Mouse (Mus musculus) forebrain, embryonic 14.5 days (tissue): ENCODE data around the gene Gns. TPM values are rescaled to one million over a fixed set of nuclear protein-coding genes. Genes with fewer than 3 reads are reported as not detected.

Source experiments
- polyA plus RNA-seq: library from polyadenylated mRNA; unstranded; fragments of >200 nt; fragmentation: Nextera tagmentation; extraction: Ambion mirVana; gene quantifications from 2 replicates; pipeline ENCODE4 v1.2.1, GENCODE M21; 2014

The Gns gene
- polyA plus RNA-seq, 1 experiment from 2014 or later: 27.3 TPM

Other genes with a start within 250 kb of the Gns start
- gene Tbc1d30, start 13.8 kb upstream of the Gns start, polyA plus RNA-seq: 9.3 and 12.0 TPM in 2 replicates
- gene Rassf3, start 111.3 kb downstream of the Gns start, polyA plus RNA-seq: 4.4 and 4.7 TPM in 2 replicates
- 34.7 and 38.3 TPM in 2 replicates for gene Tbk1, start 221.7 kb downstream of the Gns start, polyA plus RNA-seq